Mouse (Mus musculus) forebrain, postnatal 0 days (tissue): ENCODE results near the gene Rps6ka1. TPM values are rescaled to one million over a fixed set of nuclear protein-coding genes. Genes with fewer than 3 reads are reported as not detected.
A peak's percentile ranks its signal among the peaks of the same experiment; 100 is the strongest.
"Not testable (repeated sequence)": the region's sequence is repeated elsewhere in the genome, so short reads cannot be mapped to it uniquely, and the experiment has no call there.

Experiments
- ATAC-seq: fragments of 200-750 bp; cut with Nextera tagmentation; 2 replicates; pipeline ENCODE4 v1.8.0; 2017; ENCODE audit warnings: mild to moderate bottlenecking, moderate library complexity
- DNase-seq: peaks from one replicate; pipeline ENCODE4 v3.0.0-alpha.2; 2015
- H3K27ac ChIP-seq: fragments of 300-500 bp; sonication (generic); 2 replicates; pipeline ENCODE4 v1.5.1; 2014; ENCODE audit warnings: low read depth, mild to moderate bottlenecking, antibody characterized with exemption, low read length, moderate library complexity, mixed read lengths
- H3K27me3 ChIP-seq: fragments of 300-500 bp; sonication (generic); 2 replicates; pipeline ENCODE4 v1.6.1; 2014; ENCODE audit warnings: mild to moderate bottlenecking, low read length, mixed read lengths; ENCODE audit not compliant: insufficient read depth
- H3K36me3 ChIP-seq: fragments of 300-500 bp; sonication (generic); 2 replicates; pipeline ENCODE4 v1.6.1; 2014; ENCODE audit warnings: mild to moderate bottlenecking, moderate library complexity; ENCODE audit not compliant: insufficient read depth
- H3K4me1 ChIP-seq: fragments of 300-500 bp; sonication (generic); 2 replicates; pipeline ENCODE4 v1.6.1; 2014; ENCODE audit warnings: antibody characterized with exemption; ENCODE audit not compliant: insufficient read depth
- H3K4me2 ChIP-seq: fragments of 300-500 bp; sonication (generic); 2 replicates; pipeline ENCODE4 v1.6.1; 2014; ENCODE audit warnings: low read depth, mild to moderate bottlenecking, moderate library complexity
- H3K4me3 ChIP-seq: fragments of 300-500 bp; sonication (generic); 2 replicates; pipeline ENCODE4 v1.5.1; 2014; ENCODE audit warnings: low read depth, low read length, mixed read lengths
- H3K9ac ChIP-seq: fragments of 300-500 bp; sonication (generic); 2 replicates; pipeline ENCODE4 v1.6.1; 2014; ENCODE audit warnings: mild to moderate bottlenecking
- H3K9me3 ChIP-seq: fragments of 300-500 bp; sonication (generic); 2 replicates; pipeline ENCODE4 v1.6.1; 2016; ENCODE audit warnings: low read length
- CTCF ChIP-seq: sonication (generic); IDR thresholded peaks from 2 replicates; pipeline ENCODE4 v1.5.1; 2016; ENCODE audit warnings: antibody characterized with exemption, control low read depth, low read depth
- WGBS: fragments of 180-500 bp; shearing (Covaris S2); extraction: QIAGEN DNeasy Blood & Tissue Kit; methylation state at CpG from one replicate; pipeline ENCODE4 v1.1.7; 2014; 5-methylcytosine and 5-hydroxymethylcytosine counted together
- polyA plus RNA-seq: library from polyadenylated mRNA; unstranded; fragments of >200 nt; fragmentation: Nextera tagmentation; extraction: Ambion mirVana; gene quantifications from 2 replicates; pipeline ENCODE4 v1.2.1, GENCODE M21; 2015
- total RNA-seq: library from RNA; depleted of rRNA; stranded (reverse); fragments of >200 nt; gene quantifications from 2 replicates; pipeline ENCODE4 v1.2.3, GENCODE M21; 2014; rRNA removed

Gene Rps6ka1
- 21.2 and 21.4 TPM in 2 replicates for total RNA-seq
- 14.3 and 19.4 TPM in 2 replicates for polyA plus RNA-seq

- Histone ChIP-seq H3K36me3 (no peaks in the 10 kb centered on the region), H3K4me3 (peak within 1 kb of the TSS; percentile 77), H3K27ac (peak within 1 kb of the TSS; percentile 57), H3K27me3 (no peaks in the 10 kb centered on the region), H3K4me1 (0 out of 2 replicates have a peak, but pooled peaks cover 4% of the 10 kb centered on the region), H3K9me3 (no peaks in the 10 kb centered on the region), H3K9ac (peak within 1 kb of the TSS; percentile 81), H3K4me2 (peak within 1 kb of the TSS; percentile 99)
- DNase-seq (peak; percentile 93), ATAC-seq (peak; percentile 93)
- TF ChIP-seq CTCF = peak; percentile 66
- WGBS = under 1% methylated on average over 55 of the region's 61 CpGs
These were observed at the start of gene Rps6ka1 for GRCm38 (mm10) chr4:133887672-133888453. Rps6ka1 (minus strand) TSS chr4:133887797.

DNA sequence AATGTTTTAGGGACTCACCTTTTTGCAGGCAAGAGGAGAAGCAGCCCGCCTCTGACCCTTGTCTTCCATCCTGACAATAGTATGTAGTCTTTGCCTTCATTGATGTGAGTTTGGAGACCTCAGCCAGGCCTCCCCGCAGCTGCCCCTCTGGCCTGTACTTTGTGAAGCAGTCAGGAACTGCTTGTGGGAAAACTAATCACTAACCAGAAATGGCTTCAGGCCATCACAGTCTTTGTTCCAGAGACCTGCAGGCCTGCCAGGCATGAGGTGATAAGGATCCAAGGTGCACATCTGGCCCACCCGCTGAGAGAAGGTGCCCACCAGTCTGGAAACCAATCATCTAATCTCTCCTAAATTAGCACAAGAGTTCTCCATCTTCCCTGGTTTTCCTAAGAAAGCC lies 44.2 kb upstream of the Rps6ka1 start:
- no peak overlapping the region for H3K4me3 ChIP-seq
- no peak overlapping the region for H3K4me2 ChIP-seq
- no peaks in the 10 kb centered on the region for H3K36me3 ChIP-seq
- no peak overlapping the region for H3K9ac ChIP-seq
- no peaks in the 10 kb centered on the region for H3K27me3 ChIP-seq
- H3K9me3 ChIP-seq = no peaks in the 10 kb centered on the region
- DNase-seq (no peak), ATAC-seq (no peak)
- 77% methylated on average over 3 of the region's 3 CpGs for WGBS
- no peak for TF ChIP-seq CTCF
- H3K4me1 ChIP-seq = no peaks in the 10 kb centered on the region
- no peak overlapping the region for H3K27ac ChIP-seq

DNA sequence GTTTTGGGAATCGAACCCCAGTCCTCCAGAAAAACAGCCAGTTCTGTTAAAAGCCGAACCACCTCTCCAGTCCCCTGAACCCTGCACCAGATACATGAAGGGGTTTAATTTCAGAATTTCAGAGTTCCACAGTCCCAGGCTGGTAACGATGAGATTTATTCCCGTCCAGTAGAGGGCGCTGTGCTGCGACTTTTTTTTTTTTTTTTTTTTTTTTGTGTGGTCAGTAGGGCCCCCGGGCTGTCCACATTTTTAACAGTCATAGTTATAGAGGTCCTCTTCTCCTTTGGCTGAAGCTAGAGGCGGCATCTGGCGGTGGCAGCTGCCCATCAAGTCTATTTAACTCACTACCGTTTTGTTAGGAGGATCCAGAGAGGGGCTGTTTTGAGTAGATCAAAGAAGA lies 43.8 kb upstream of the Rps6ka1 start:
- Histone ChIP-seq H3K27me3 (no peaks in the 10 kb centered on the region), H3K4me2 (no peak overlapping the region), H3K9ac (no peak overlapping the region), H3K9me3 (no peaks in the 10 kb centered on the region), H3K4me1 (no peaks in the 10 kb centered on the region), H3K27ac (no peak overlapping the region), H3K36me3 (no peaks in the 10 kb centered on the region), H3K4me3 (no peak overlapping the region)
- 10% methylated on average over 9 of the region's 10 CpGs for WGBS
- peak; percentile 7 for DNase-seq
- TF ChIP-seq CTCF = peak; percentile 58
- ATAC-seq = no peak

GRCm38 (mm10) chr4:133929278-133929670 lies 41.7 kb upstream of the Rps6ka1 start:
- WGBS = 46% methylated on average over 7 of the region's 7 CpGs
- Histone ChIP-seq H3K36me3 (no peaks in the 10 kb centered on the region), H3K27me3 (no peaks in the 10 kb centered on the region), H3K4me1 (no peaks in the 10 kb centered on the region), H3K27ac (no peak overlapping the region), H3K4me3 (no peak overlapping the region), H3K9ac (no peak overlapping the region), H3K9me3 (no peaks in the 10 kb centered on the region), H3K4me2 (no peak overlapping the region)
- no peak for TF ChIP-seq CTCF
- no peak for ATAC-seq
- DNase-seq = no peak

DNA sequence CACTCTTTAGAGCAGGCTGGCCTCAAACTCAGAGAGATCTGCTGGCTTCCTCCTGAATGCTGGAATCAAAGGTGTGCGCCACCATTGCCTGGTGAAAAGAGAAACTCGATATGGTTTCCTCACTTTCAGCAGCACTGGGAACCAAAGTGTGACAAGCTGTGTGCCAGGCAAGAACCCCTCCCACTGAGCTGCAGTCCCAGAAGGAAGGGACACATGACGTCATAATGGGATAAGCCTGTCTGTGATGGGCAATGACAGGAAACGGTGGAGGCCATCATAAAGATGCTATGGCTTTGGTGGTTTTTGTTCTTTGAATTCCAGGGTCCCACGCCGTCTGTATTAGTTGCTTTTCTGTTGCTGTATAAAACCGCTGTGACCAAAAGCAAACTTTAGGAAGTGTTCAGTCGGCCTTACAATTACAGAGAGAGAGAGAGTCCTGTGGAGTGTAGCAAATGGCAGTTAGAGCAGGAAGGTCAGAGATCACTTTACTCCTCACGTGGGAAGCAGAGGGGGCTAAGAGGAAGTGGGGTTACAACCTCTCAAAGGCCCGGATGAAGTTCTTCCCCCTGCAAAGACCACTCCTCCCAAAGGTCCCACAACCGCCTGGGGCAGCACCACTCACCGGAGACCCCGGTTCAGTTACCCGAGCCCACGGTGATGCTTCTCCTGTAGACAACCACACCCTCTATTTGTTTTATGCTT lies 41.1 kb upstream of the Rps6ka1 start:
- H3K27ac ChIP-seq = no peak overlapping the region
- no peak overlapping the region for H3K4me3 ChIP-seq
- no peak for ATAC-seq
- H3K36me3 ChIP-seq = no peaks in the 10 kb centered on the region
- no peaks in the 10 kb centered on the region for H3K4me1 ChIP-seq
- H3K4me2 ChIP-seq = no peak overlapping the region
- H3K9ac ChIP-seq = no peak overlapping the region
- 69% methylated on average over 15 of the region's 15 CpGs for WGBS
- no peak for DNase-seq
- H3K9me3 ChIP-seq = no peaks in the 10 kb centered on the region
- TF ChIP-seq CTCF = no peak
- H3K27me3 ChIP-seq = no peaks in the 10 kb centered on the region

- 90% methylated on average over 4 of the region's 4 CpGs for WGBS
- H3K27ac ChIP-seq = no peak overlapping the region
- no peaks in the 10 kb centered on the region for H3K9me3 ChIP-seq
- ATAC-seq (no peak), DNase-seq (no peak)
- no peak overlapping the region for H3K9ac ChIP-seq
- no peaks in the 10 kb centered on the region for H3K36me3 ChIP-seq
- no peaks in the 10 kb centered on the region for H3K4me1 ChIP-seq
- no peak overlapping the region for H3K4me3 ChIP-seq
- no peaks in the 10 kb centered on the region for H3K27me3 ChIP-seq
- no peak for TF ChIP-seq CTCF
- H3K4me2 ChIP-seq = no peak overlapping the region
These were observed 37.6 kb upstream of the Rps6ka1 start for GRCm38 (mm10) chr4:133925204-133925603.

DNA sequence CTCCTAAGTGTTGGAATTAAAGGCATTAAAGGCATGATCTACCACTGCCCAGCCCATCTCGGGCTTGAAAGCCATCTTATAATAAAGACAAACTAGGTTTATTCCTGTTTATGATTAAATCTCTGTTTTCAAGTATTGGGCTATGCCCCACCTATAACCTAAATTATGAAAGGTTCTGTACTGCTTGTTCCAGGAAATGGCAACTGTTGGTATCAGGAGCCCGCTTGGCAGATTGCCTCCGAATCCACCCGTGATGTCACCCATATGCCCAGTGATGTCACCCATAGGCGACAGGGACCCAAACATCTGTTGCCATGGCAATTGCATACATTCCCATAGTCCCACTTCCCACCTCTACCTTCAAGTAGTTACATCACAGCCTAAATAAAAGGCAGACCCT lies 36.1 kb upstream of the Rps6ka1 start:
- Histone ChIP-seq H3K4me3 (no peak overlapping the region), H3K9me3 (no peaks in the 10 kb centered on the region), H3K4me2 (no peak overlapping the region), H3K9ac (no peak overlapping the region), H3K4me1 (no peaks in the 10 kb centered on the region), H3K36me3 (no peaks in the 10 kb centered on the region), H3K27me3 (no peaks in the 10 kb centered on the region), H3K27ac (no peak overlapping the region)
- 92% methylated on average over 5 of the region's 5 CpGs for WGBS
- TF ChIP-seq CTCF = no peak
- ATAC-seq (no peak), DNase-seq (no peak)

DNA sequence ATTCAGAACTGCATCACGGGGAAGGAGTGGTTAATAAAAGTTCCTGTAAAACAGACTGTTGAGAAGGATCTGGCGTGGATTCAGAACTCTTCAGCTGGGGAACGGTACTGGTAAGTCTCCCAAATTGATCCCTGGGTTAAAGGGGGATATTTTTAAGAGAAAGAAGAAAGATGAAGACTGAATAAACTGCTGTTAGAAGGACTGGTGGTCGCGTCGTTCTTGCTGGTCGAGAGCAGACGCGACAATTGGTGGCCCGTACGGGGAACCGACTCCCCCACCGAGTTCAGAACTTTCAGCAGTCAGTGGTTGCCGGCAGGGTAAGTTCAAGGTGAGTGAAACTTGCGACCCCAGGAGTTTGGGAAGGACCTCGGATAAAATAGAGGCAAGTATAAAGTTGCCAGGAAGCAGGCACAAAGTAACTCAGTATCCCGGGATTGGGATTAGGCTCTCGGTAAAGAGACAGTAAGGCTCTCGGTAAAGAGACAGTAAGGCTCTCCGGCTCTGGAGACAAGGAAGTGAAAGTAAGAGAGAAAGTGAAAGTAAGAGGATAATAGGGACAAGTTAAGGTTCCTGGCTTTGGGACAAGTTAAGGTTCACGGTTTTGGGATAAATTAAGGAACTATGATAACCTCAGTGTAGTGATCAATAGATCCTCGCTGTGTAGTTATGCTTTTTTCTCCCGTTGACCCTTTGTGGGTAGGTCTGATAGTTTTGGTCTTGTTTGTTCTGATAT lies 30.7 kb upstream of the Rps6ka1 start:
- not testable (repeated sequence) for H3K9ac ChIP-seq, H3K27me3 ChIP-seq, H3K36me3 ChIP-seq, ATAC-seq, H3K4me2 ChIP-seq, H3K4me3 ChIP-seq, H3K27ac ChIP-seq, DNase-seq, H3K9me3 ChIP-seq, H3K4me1 ChIP-seq
- 88% methylated on average over 15 of the region's 23 CpGs for WGBS
